In genomic region chr15:85710179-85710578, GRCm38 (mm10) we compare ENCODE assay signal across 8 mouse cellular contexts. TPM values are rescaled to one million over a fixed set of nuclear protein-coding genes. Genes with fewer than 3 reads are reported as not detected.
DNase-seq lines count a peak whose midpoint lies in the region; ATAC-seq and TF ChIP-seq lines count a peak whose summit lies in the region.

No protein-coding gene starts in this region.

- peak; percentile 82 for DNase-seq in urinary bladder, postnatal 14 days (ENCODE audit: low spot score)
- no peak for DNase-seq in urinary bladder, adult 2 months (ENCODE audit: low spot score)
- DNase-seq in cerebellum, postnatal 14 days, result peak; percentile 93 to 94
- DNase-seq in gastrocnemius, adult 18-20 months (ENCODE audit: low spot score), result peak; percentile 84
- peak; percentile 84 to 88 for DNase-seq in left cerebral cortex, postnatal 25 days (ENCODE audit: low spot score in 2 of 2)
- DNase-seq in midbrain, embryonic 14.5 days, result peak; percentile 90
- peak; percentile 30 to 65 for DNase-seq in spleen, adult 2 months (ENCODE audit: low read depth in 1 of 2, low spot score in 2 of 2)

- no peak overlapping the region for H3K4me3 ChIP-seq in midbrain, embryonic 14.5 days (replicated peaks; ENCODE audit: low read depth, low read length)
- no peak overlapping the region for H3K4me3 ChIP-seq in spleen, adult 2 months (ENCODE audit: extremely low read depth, insufficient read depth, insufficient read length)

- H3K4me1 ChIP-seq in midbrain, embryonic 14.5 days (ENCODE audit: control insufficient read depth, insufficient read depth, low read length), result no peaks in the 10 kb centered on the region
- H3K4me1 ChIP-seq in spleen, adult 2 months (ENCODE audit: control insufficient read depth, insufficient read depth, insufficient read length), result no peaks in the 10 kb centered on the region

- ATAC-seq in inflammation-experienced regulatory T-cells, adult 6 months, result peak; percentile 77
- ATAC-seq in midbrain, embryonic 14.5 days (ENCODE audit: low FRiP score, low TSS enrichment), result peak; percentile 62; the same call in 1 of the 2 replicates

- TF ChIP-seq POLR2A in spleen, adult 2 months (IDR thresholded peaks at IDR 0.05; ENCODE audit: low read depth, low read length), result no peak

- H3K27me3 ChIP-seq in midbrain, embryonic 14.5 days (ENCODE audit: control insufficient read depth, insufficient read depth, low read length), result no peaks in the 10 kb centered on the region
- H3K27me3 ChIP-seq in spleen, adult 2 months (ENCODE audit: control insufficient read depth, insufficient read depth, low read length), result no peaks in the 10 kb centered on the region

- H3K4me2 ChIP-seq in midbrain, embryonic 14.5 days (ENCODE audit: low read length), result no peak overlapping the region

- H3K36me3 ChIP-seq in midbrain, embryonic 14.5 days (ENCODE audit: control insufficient read depth, insufficient read depth, low read length), result peaks cover 23% of the 10 kb centered on the region; the same call in 1 of the 2 replicates
- H3K36me3 ChIP-seq in spleen, adult 2 months (ENCODE audit: control insufficient read depth, insufficient read depth, low read length), result no peaks in the 10 kb centered on the region

- H3K9ac ChIP-seq in midbrain, embryonic 14.5 days (replicated peaks; ENCODE audit: low read length), result no peak overlapping the region; the same call in 1 of the 2 replicates

- intact Hi-C loops in left cerebral cortex, postnatal 25 days (cut with DNase I), result no loop called here

- TF ChIP-seq CTCF in spleen, adult 2 months (IDR thresholded peaks at IDR 0.05; ENCODE audit: extremely low read depth, insufficient read depth, insufficient read length, insufficient replicate concordance), result peak; percentile 99

- no peaks in the 10 kb centered on the region for H3K9me3 ChIP-seq in midbrain, embryonic 14.5 days (ENCODE audit: control insufficient read depth, low read length)

- 0 out of 2 replicates have a peak overlapping the region, but pooled peaks have one; percentile 5 for H3K27ac ChIP-seq in midbrain, embryonic 14.5 days (replicated peaks; ENCODE audit: low read depth, low read length)
- H3K27ac ChIP-seq in spleen, adult 2 months (ENCODE audit: insufficient read depth, low read length), result no peak overlapping the region

- WGBS in midbrain, embryonic 14.5 days, result 3% methylated on average over 6 of the region's 8 CpGs
- WGBS in spleen, adult 2 months, result 0% methylated on average over 3 of the region's 8 CpGs

RNA-seq across cellular contexts. Expression of gene Ppara, which starts 24.6 kb away (rescaled TPM):
- 6.9 and 7.8 TPM in 2 replicates for polyA plus RNA-seq in urinary bladder, adult 2 months (2012; rRNA removed)
- 10 to 100 TPM; 21.9 to 22.2 TPM for total RNA-seq in gastrocnemius, adult 18-20 months (2021)
- polyA plus RNA-seq in inflammation-experienced regulatory T-cells, adult 6 months (2017; shearing (Covaris generic)), result not detected
- 1 to 10 TPM; 3.3 to 4.2 TPM for total RNA-seq in left cerebral cortex, postnatal 25 days (2021)
- polyA plus RNA-seq in midbrain, embryonic 14.5 days (2014; fragmentation: Nextera tagmentation; extraction: Ambion mirVana), result 0.89 and 1.2 TPM in 2 replicates
- polyA plus RNA-seq in spleen, adult 2 months (2012; rRNA removed), result 0.06 and 0.14 TPM in 2 replicates
